Mouse (Mus musculus) liver, adult 2 months (tissue): ENCODE measurements around the gene Gm17268. TPM values are rescaled to one million over a fixed set of nuclear protein-coding genes. Genes with fewer than 3 reads are reported as not detected.

Source experiments
- DNase-seq: peaks from one replicate; pipeline ENCODE4 v3.0.0-alpha.2; 2011; ENCODE audit warnings: low read depth, low spot score; ENCODE audit errors: extremely low read depth
- H3K27ac ChIP-seq: fragments of 200-500 bp; replicated peaks from 2 replicates; pipeline ENCODE4 v1.5.1; 2012; ENCODE audit warnings: low read depth, mild to moderate bottlenecking, control low read depth, inconsistent platforms, low read length; ENCODE audit not compliant: insufficient read depth
- H3K27me3 ChIP-seq: fragments of 200-500 bp; 2 replicates; pipeline ENCODE4 v1.6.1; 2012; ENCODE audit warnings: mild to moderate bottlenecking, moderate library complexity, low read length, inconsistent platforms; ENCODE audit not compliant: control insufficient read depth, insufficient read depth
- H3K36me3 ChIP-seq: fragments of 200-500 bp; 2 replicates; pipeline ENCODE4 v1.6.1; 2012; ENCODE audit warnings: low read length, inconsistent platforms; ENCODE audit not compliant: control insufficient read depth, insufficient read depth
- H3K4me1 ChIP-seq: fragments of 200-500 bp; 2 replicates; pipeline ENCODE4 v1.6.1; 2011; ENCODE audit warnings: low read length; ENCODE audit not compliant: control insufficient read depth, insufficient read depth
- H3K4me3 ChIP-seq: fragments of 200-500 bp; 2 replicates; pipeline ENCODE4 v1.5.1; 2011; ENCODE audit warnings: low read depth, mild to moderate bottlenecking, control low read depth, low read length, moderate library complexity; ENCODE audit not compliant: insufficient read depth
- H3K79me2 ChIP-seq: fragments of 200-500 bp; 2 replicates; pipeline ENCODE4 v1.6.1; 2012; ENCODE audit warnings: inconsistent platforms, mild to moderate bottlenecking, low read length, moderate library complexity; ENCODE audit not compliant: control insufficient read depth, insufficient read depth
- H3K9ac ChIP-seq: fragments of 200-500 bp; 2 replicates; pipeline ENCODE4 v1.6.1; 2012; ENCODE audit warnings: low read depth, mild to moderate bottlenecking, control low read depth, inconsistent platforms, low read length
- CTCF ChIP-seq: fragments of 200-500 bp; IDR thresholded peaks from 2 replicates; pipeline ENCODE4 v1.5.1; 2011; ENCODE audit warnings: low read depth, low read length, control low read depth
- POLR2A ChIP-seq: fragments of 200-500 bp; IDR thresholded peaks from 2 replicates; pipeline ENCODE4 v1.6.1; 2011; ENCODE audit warnings: low read length, control low read depth; ENCODE audit not compliant: insufficient read depth; ENCODE audit errors: extremely low read depth
- WGBS: fragments of 180-500 bp; shearing (Covaris S2); methylation state at CpG from one replicate; pipeline ENCODE4 v1.1.7; 2018; 5-methylcytosine and 5-hydroxymethylcytosine counted together
- polyA plus RNA-seq: library from polyadenylated mRNA; depleted of rRNA; stranded (reverse); fragments of >200 nt; gene quantifications from 2 replicates; pipeline ENCODE4 v1.2.3, GENCODE M21; 2012
- total RNA-seq: library from RNA; depleted of rRNA; stranded (reverse); fragments of >200 nt; gene quantifications from 2 replicates; pipeline ENCODE4 v1.2.3, GENCODE M21; 2014

The Gm17268 gene
- total and polyA plus RNA-seq, 2 experiments = not detected

GRCm38 (mm10) chr11:82072984-82073383 lies 34.6 kb upstream of the Gm17268 start:
- Histone ChIP-seq H3K27me3 (no peaks in the 10 kb centered on the region), H3K9ac (no peak overlapping the region), H3K4me1 (no peaks in the 10 kb centered on the region), H3K27ac (no peak overlapping the region), H3K79me2 (no peaks in the 10 kb centered on the region), H3K36me3 (no peaks in the 10 kb centered on the region), H3K4me3 (no peak overlapping the region)
- 73% methylated on average over 3 of the region's 3 CpGs for WGBS
- no peak for TF ChIP-seq CTCF
- TF ChIP-seq POLR2A = no peak
- DNase-seq = no peak

GRCm38 (mm10) chr11:82072374-82072773 lies 34.0 kb upstream of the Gm17268 start:
- H3K9ac ChIP-seq = no peak overlapping the region
- TF ChIP-seq POLR2A (no peak), CTCF (no peak)

GRCm38 (mm10) chr11:82071076-82071475 lies 32.7 kb upstream of the Gm17268 start:
- Histone ChIP-seq H3K4me3 (no peak overlapping the region), H3K4me1 (no peaks in the 10 kb centered on the region), H3K36me3 (no peaks in the 10 kb centered on the region), H3K27me3 (no peaks in the 10 kb centered on the region), H3K79me2 (no peaks in the 10 kb centered on the region), H3K9ac (no peak overlapping the region), H3K27ac (no peak overlapping the region)
- no peak for TF ChIP-seq CTCF
- no peak for DNase-seq
- WGBS = 73% methylated on average over 3 of the region's 3 CpGs

More at GRCm38 (mm10) chr11:82072374-82072773, 34.0 kb upstream of the Gm17268 start:
- no peaks in the 10 kb centered on the region for H3K36me3 ChIP-seq
- DNase-seq = no peak
- H3K4me3 ChIP-seq = no peak overlapping the region
- no peaks in the 10 kb centered on the region for H3K27me3 ChIP-seq
- no peak overlapping the region for H3K27ac ChIP-seq
- no peaks in the 10 kb centered on the region for H3K79me2 ChIP-seq
- H3K4me1 ChIP-seq = no peaks in the 10 kb centered on the region
- 68% methylated on average over 1 of the region's 1 CpGs for WGBS

- H3K4me1 ChIP-seq = no peaks in the 10 kb centered on the region
- no peak for TF ChIP-seq CTCF
- no peak for TF ChIP-seq POLR2A
- no peaks in the 10 kb centered on the region for H3K79me2 ChIP-seq
- no peak for DNase-seq
- no peak overlapping the region for H3K4me3 ChIP-seq
- H3K9ac ChIP-seq = no peak overlapping the region
- WGBS = 84% methylated on average over 7 of the region's 7 CpGs
- no peak overlapping the region for H3K27ac ChIP-seq
- no peaks in the 10 kb centered on the region for H3K27me3 ChIP-seq
- no peaks in the 10 kb centered on the region for H3K36me3 ChIP-seq
These were observed 28.7 kb upstream of the Gm17268 start for GRCm38 (mm10) chr11:82066953-82067571.

GRCm38 (mm10) chr11:82063454-82063853 lies 25.1 kb upstream of the Gm17268 start:
- no peaks in the 10 kb centered on the region for H3K4me1 ChIP-seq
- no peak for DNase-seq
- H3K36me3 ChIP-seq = no peaks in the 10 kb centered on the region
- no peaks in the 10 kb centered on the region for H3K79me2 ChIP-seq
- no peak for TF ChIP-seq POLR2A
- TF ChIP-seq CTCF = no peak
- WGBS = 45% methylated on average over 2 of the region's 2 CpGs
- peaks cover 2% of the 10 kb centered on the region; the same call in 1 of the 2 replicates for H3K27me3 ChIP-seq
- no peak overlapping the region for H3K9ac ChIP-seq
- H3K4me3 ChIP-seq = no peak overlapping the region
- H3K27ac ChIP-seq = no peak overlapping the region

GRCm38 (mm10) chr11:82062226-82062625 lies 23.9 kb upstream of the Gm17268 start:
- no peak for DNase-seq
- Histone ChIP-seq H3K9ac (no peak overlapping the region), H3K27me3 (peaks cover 3% of the 10 kb centered on the region; the same call in 1 of the 2 replicates), H3K4me1 (no peaks in the 10 kb centered on the region), H3K36me3 (no peaks in the 10 kb centered on the region), H3K4me3 (no peak overlapping the region), H3K27ac (no peak overlapping the region), H3K79me2 (no peaks in the 10 kb centered on the region)
- 81% methylated on average over 3 of the region's 3 CpGs for WGBS
- TF ChIP-seq CTCF = no peak
- TF ChIP-seq POLR2A = no peak
